Comparison of ENCODE assay signal across 8 mouse cellular contexts in the genomic region with DNA sequence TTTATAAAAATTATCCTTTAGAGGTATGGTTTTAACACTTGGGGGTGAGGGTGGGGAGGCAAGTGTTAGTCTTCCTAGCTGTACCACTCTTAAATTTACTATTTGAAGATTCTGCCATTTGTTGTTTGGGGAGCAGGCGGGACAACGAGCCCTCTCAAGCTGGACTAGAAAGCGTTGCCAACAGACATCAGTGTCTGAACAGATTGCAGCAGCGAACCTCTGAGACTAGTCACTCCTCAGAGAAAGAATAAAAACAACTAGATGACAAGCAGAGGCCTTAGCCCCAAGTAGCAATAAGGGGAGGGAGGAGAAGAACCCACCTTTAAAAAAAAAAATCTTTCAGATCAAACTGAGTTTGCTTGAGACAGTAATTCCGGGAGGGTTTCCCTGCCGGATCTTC. TPM values are rescaled to one million over a fixed set of nuclear protein-coding genes. Genes with fewer than 3 reads are reported as not detected.
A peak's percentile ranks its signal among the peaks of the same experiment; 100 is the strongest.
DNase-seq lines count a peak whose midpoint lies in the region; ATAC-seq and TF ChIP-seq lines count a peak whose summit lies in the region.

No protein-coding gene starts in this region.

- 76% methylated on average over 6 of the region's 6 CpGs for WGBS in forebrain, embryonic 12.5 days
- WGBS in forebrain, embryonic 15.5 days, result 54% methylated on average over 6 of the region's 6 CpGs
- 74% methylated on average over 6 of the region's 6 CpGs for WGBS in midbrain, postnatal 0 days
- 78% methylated on average over 6 of the region's 6 CpGs for WGBS in midbrain, embryonic 13.5 days
- WGBS in intestine, embryonic 16.5 days, result 43% methylated on average over 6 of the region's 6 CpGs
- 32% methylated on average over 6 of the region's 6 CpGs for WGBS in stomach, postnatal 0 days

- H3K27ac ChIP-seq in forebrain, embryonic 12.5 days, result no peak overlapping the region
- no peak overlapping the region for H3K27ac ChIP-seq in forebrain, embryonic 15.5 days (replicated peaks)
- no peak overlapping the region for H3K27ac ChIP-seq in midbrain, postnatal 0 days (ENCODE audit: low read depth, low read length)
- no peak overlapping the region for H3K27ac ChIP-seq in midbrain, embryonic 13.5 days
- H3K27ac ChIP-seq in intestine, embryonic 16.5 days (ENCODE audit: low read length), result no peak overlapping the region
- H3K27ac ChIP-seq in stomach, postnatal 0 days (replicated peaks), result no peak overlapping the region

- no peak overlapping the region for H3K9ac ChIP-seq in forebrain, embryonic 12.5 days
- H3K9ac ChIP-seq in forebrain, embryonic 15.5 days (replicated peaks), result no peak overlapping the region
- no peak overlapping the region for H3K9ac ChIP-seq in midbrain, postnatal 0 days (replicated peaks; ENCODE audit: low read length, poor library complexity, severe bottlenecking)
- H3K9ac ChIP-seq in midbrain, embryonic 13.5 days (replicated peaks), result no peak overlapping the region
- H3K9ac ChIP-seq in intestine, embryonic 16.5 days (ENCODE audit: low read depth, low read length), result peak overlapping the region; percentile 70
- peak overlapping the region; percentile 39; the same call in 1 of the 2 replicates for H3K9ac ChIP-seq in stomach, postnatal 0 days (ENCODE audit: low read length)

- TF ChIP-seq CTCF in midbrain, postnatal 0 days (IDR thresholded peaks at IDR 0.05), result no peak
- TF ChIP-seq CTCF in stomach, postnatal 0 days (IDR thresholded peaks at IDR 0.05; ENCODE audit: low read depth), result no peak

- no peaks in the 10 kb centered on the region for H3K36me3 ChIP-seq in forebrain, embryonic 12.5 days (replicated peaks)
- H3K36me3 ChIP-seq in forebrain, embryonic 15.5 days, result no peaks in the 10 kb centered on the region
- no peaks in the 10 kb centered on the region for H3K36me3 ChIP-seq in midbrain, postnatal 0 days (ENCODE audit: insufficient read depth, low read length)
- no peaks in the 10 kb centered on the region for H3K36me3 ChIP-seq in midbrain, embryonic 13.5 days
- H3K36me3 ChIP-seq in intestine, embryonic 16.5 days (ENCODE audit: control insufficient read depth, insufficient read depth, low read length), result no peaks in the 10 kb centered on the region
- H3K36me3 ChIP-seq in stomach, postnatal 0 days (ENCODE audit: control insufficient read depth, insufficient read depth, low read length), result no peaks in the 10 kb centered on the region

- H3K9me3 ChIP-seq in forebrain, embryonic 12.5 days, result no peaks in the 10 kb centered on the region
- H3K9me3 ChIP-seq in forebrain, embryonic 15.5 days, result no peaks in the 10 kb centered on the region
- H3K9me3 ChIP-seq in midbrain, postnatal 0 days (ENCODE audit: low read length), result no peaks in the 10 kb centered on the region
- no peaks in the 10 kb centered on the region for H3K9me3 ChIP-seq in midbrain, embryonic 13.5 days
- no peaks in the 10 kb centered on the region for H3K9me3 ChIP-seq in intestine, embryonic 16.5 days (ENCODE audit: control insufficient read depth, low read length)
- H3K9me3 ChIP-seq in stomach, postnatal 0 days (ENCODE audit: control insufficient read depth, low read length), result no peaks in the 10 kb centered on the region

- H3K4me1 ChIP-seq in forebrain, embryonic 12.5 days, result peaks cover 8% of the 10 kb centered on the region
- peaks cover 11% of the 10 kb centered on the region for H3K4me1 ChIP-seq in forebrain, embryonic 15.5 days
- H3K4me1 ChIP-seq in midbrain, postnatal 0 days (ENCODE audit: insufficient read depth, low read length), result no peaks in the 10 kb centered on the region
- peaks cover 9% of the 10 kb centered on the region for H3K4me1 ChIP-seq in midbrain, embryonic 13.5 days (replicated peaks)
- H3K4me1 ChIP-seq in intestine, embryonic 16.5 days (ENCODE audit: control insufficient read depth, insufficient read depth, low read length), result peaks cover 4% of the 10 kb centered on the region; the same call in 1 of the 2 replicates
- no peaks in the 10 kb centered on the region for H3K4me1 ChIP-seq in stomach, postnatal 0 days (replicated peaks; ENCODE audit: control insufficient read depth, insufficient read depth)

- H3K4me3 ChIP-seq in forebrain, embryonic 12.5 days (replicated peaks), result no peak overlapping the region
- H3K4me3 ChIP-seq in forebrain, embryonic 15.5 days, result no peak overlapping the region
- peak overlapping the region; percentile 17; the same call in 1 of the 2 replicates for H3K4me3 ChIP-seq in midbrain, postnatal 0 days (ENCODE audit: low read depth, low read length)
- H3K4me3 ChIP-seq in midbrain, embryonic 13.5 days (replicated peaks), result no peak overlapping the region
- peak overlapping the region; percentile 56 for H3K4me3 ChIP-seq in intestine, embryonic 16.5 days (ENCODE audit: low read length)
- H3K4me3 ChIP-seq in stomach, postnatal 0 days (ENCODE audit: low read depth, low read length), result peak overlapping the region; percentile 51

- H3K27me3 ChIP-seq in forebrain, embryonic 12.5 days, result no peaks in the 10 kb centered on the region
- no peaks in the 10 kb centered on the region for H3K27me3 ChIP-seq in forebrain, embryonic 15.5 days
- no peaks in the 10 kb centered on the region for H3K27me3 ChIP-seq in midbrain, postnatal 0 days (ENCODE audit: insufficient read depth, low read length)
- H3K27me3 ChIP-seq in midbrain, embryonic 13.5 days, result no peaks in the 10 kb centered on the region
- no peaks in the 10 kb centered on the region for H3K27me3 ChIP-seq in intestine, embryonic 16.5 days (replicated peaks; ENCODE audit: control insufficient read depth, insufficient read depth, low read length)
- H3K27me3 ChIP-seq in stomach, postnatal 0 days (ENCODE audit: control insufficient read depth, insufficient read depth, low read length), result no peaks in the 10 kb centered on the region

- no peak for TF ChIP-seq EP300 in stomach, postnatal 0 days (optimal IDR thresholded peaks at IDR 0.05)

- peak; percentile 10 for DNase-seq in midbrain, postnatal 0 days (ENCODE audit: low spot score)
- DNase-seq in stomach, postnatal 0 days (ENCODE audit: low spot score), result no peak
- no peak for DNase-seq in urinary bladder, postnatal 4 days (ENCODE audit: low spot score in 2 of 2)
- DNase-seq in c-Kit-positive CD71-positive TER-119-positive erythroid progenitor cells, embryonic 14.5 days (ENCODE audit: low spot score), result no peak

- H3K4me2 ChIP-seq in forebrain, embryonic 12.5 days, result 0 out of 2 replicates have a peak overlapping the region, but pooled peaks have one; percentile 47
- H3K4me2 ChIP-seq in forebrain, embryonic 15.5 days (replicated peaks), result no peak overlapping the region
- peak overlapping the region; percentile 35; the same call in 1 of the 2 replicates for H3K4me2 ChIP-seq in midbrain, postnatal 0 days (ENCODE audit: low read depth, low read length, poor library complexity, severe bottlenecking)
- H3K4me2 ChIP-seq in midbrain, embryonic 13.5 days (replicated peaks), result no peak overlapping the region
- peak overlapping the region; percentile 56 for H3K4me2 ChIP-seq in intestine, embryonic 16.5 days (ENCODE audit: low read depth, low read length)
- peak overlapping the region; percentile 68 for H3K4me2 ChIP-seq in stomach, postnatal 0 days (replicated peaks; ENCODE audit: low read depth)

- ATAC-seq in forebrain, embryonic 12.5 days (ENCODE audit: low FRiP score), result no peak
- ATAC-seq in forebrain, embryonic 15.5 days (replicated peaks), result no peak
- no peak for ATAC-seq in midbrain, postnatal 0 days (ENCODE audit: low FRiP score)
- ATAC-seq in midbrain, embryonic 13.5 days, result no peak
- peak; percentile 24; the same call in 1 of the 2 replicates for ATAC-seq in intestine, embryonic 16.5 days
- no peak for ATAC-seq in stomach, postnatal 0 days (ENCODE audit: low FRiP score, low TSS enrichment)

RNA-seq across cellular contexts. Expression of a gene that starts 0.8 kb away (rescaled TPM):
- 3.3 and 3.7 TPM in 2 replicates for polyA plus RNA-seq in forebrain, embryonic 12.5 days (2016; fragmentation: Nextera tagmentation; extraction: Ambion mirVana)
- polyA plus RNA-seq in forebrain, embryonic 15.5 days (2015; fragmentation: Nextera tagmentation; extraction: Ambion mirVana), result 2.9 and 3.2 TPM in 2 replicates
- 0.99 and 4.7 TPM in 2 replicates for total RNA-seq in midbrain, postnatal 0 days (2014; rRNA removed)
- polyA plus RNA-seq in midbrain, postnatal 0 days (2015; fragmentation: Nextera tagmentation; extraction: Ambion mirVana), result 3.0 and 4.0 TPM in 2 replicates
- polyA plus RNA-seq in midbrain, embryonic 13.5 days (2015; fragmentation: Nextera tagmentation; extraction: Ambion mirVana), result 4.8 and 5.2 TPM in 2 replicates
- 27.7 and 30.2 TPM in 2 replicates for polyA plus RNA-seq in intestine, embryonic 16.5 days (2015; fragmentation: Nextera tagmentation; extraction: Ambion mirVana)
- polyA plus RNA-seq in stomach, postnatal 0 days (2015; fragmentation: Nextera tagmentation; extraction: Ambion mirVana), result 27.2 and 30.2 TPM in 2 replicates

RNA-seq across cellular contexts. Expression of a gene that starts 43.0 kb away (rescaled TPM):
- polyA plus RNA-seq in forebrain, embryonic 12.5 days (2016; fragmentation: Nextera tagmentation; extraction: Ambion mirVana), result 33.8 and 36.9 TPM in 2 replicates
- 20.6 and 21.8 TPM in 2 replicates for polyA plus RNA-seq in forebrain, embryonic 15.5 days (2015; fragmentation: Nextera tagmentation; extraction: Ambion mirVana)
- 21.1 TPM in 2 replicates for total RNA-seq in midbrain, postnatal 0 days (2014; rRNA removed)
- polyA plus RNA-seq in midbrain, postnatal 0 days (2015; fragmentation: Nextera tagmentation; extraction: Ambion mirVana), result 29.9 and 30.8 TPM in 2 replicates
- 25.0 and 30.6 TPM in 2 replicates for polyA plus RNA-seq in midbrain, embryonic 13.5 days (2015; fragmentation: Nextera tagmentation; extraction: Ambion mirVana)
- polyA plus RNA-seq in intestine, embryonic 16.5 days (2015; fragmentation: Nextera tagmentation; extraction: Ambion mirVana), result 89.7 and 100 TPM in 2 replicates
- polyA plus RNA-seq in stomach, postnatal 0 days (2015; fragmentation: Nextera tagmentation; extraction: Ambion mirVana), result 130 and 148 TPM in 2 replicates

Comparison
In these comparisons a context has a peak if more than half of its experiments do, and no peak if none do; other contexts are left out.
1. H3K4me2 ChIP-seq: peak in forebrain, embryonic 12.5 days (single experiment), midbrain, postnatal 0 days (single experiment), intestine, embryonic 16.5 days (single experiment) and stomach, postnatal 0 days (single experiment); none in forebrain, embryonic 15.5 days (single experiment) and midbrain, embryonic 13.5 days (single experiment).
2. H3K4me3 ChIP-seq: peak in midbrain, postnatal 0 days (single experiment), intestine, embryonic 16.5 days (single experiment) and stomach, postnatal 0 days (single experiment); none in forebrain, embryonic 12.5 days (single experiment), forebrain, embryonic 15.5 days (single experiment) and midbrain, embryonic 13.5 days (single experiment).
3. H3K9ac ChIP-seq: peak in intestine, embryonic 16.5 days (single experiment) and stomach, postnatal 0 days (single experiment); none in forebrain, embryonic 12.5 days (single experiment), forebrain, embryonic 15.5 days (single experiment), midbrain, postnatal 0 days (single experiment) and midbrain, embryonic 13.5 days (single experiment).